Mouse (Mus musculus) liver, postnatal 0 days (tissue): Measurements from ENCODE around the gene Klhl11. TPM values are rescaled to one million over a fixed set of nuclear protein-coding genes. Genes with fewer than 3 reads are reported as not detected.

Source experiments
- ATAC-seq: fragments of 200-750 bp; cut with Nextera tagmentation; 2 replicates; pipeline ENCODE4 v1.8.0; 2017; ENCODE audit warnings: mild to moderate bottlenecking, moderate library complexity
- DNase-seq: peaks from one replicate; pipeline ENCODE4 v3.0.0-alpha.2; 2016
- H3K27ac ChIP-seq: fragments of 300-500 bp; sonication (generic); 2 replicates; pipeline ENCODE4 v1.5.1; 2014; ENCODE audit warnings: antibody characterized with exemption, moderate library complexity, mild to moderate bottlenecking, low read depth
- H3K27me3 ChIP-seq: fragments of 300-500 bp; sonication (generic); 2 replicates; pipeline ENCODE4 v1.6.1; 2014; ENCODE audit warnings: low read length, control low read depth, mixed read lengths; ENCODE audit not compliant: insufficient read depth
- H3K36me3 ChIP-seq: fragments of 300-500 bp; sonication (generic); replicated peaks from 2 replicates; pipeline ENCODE4 v1.6.1; 2014; ENCODE audit warnings: mild to moderate bottlenecking, control low read depth, low read length, moderate library complexity, mixed read lengths; ENCODE audit not compliant: insufficient read depth
- H3K4me1 ChIP-seq: fragments of 300-500 bp; sonication (generic); 2 replicates; pipeline ENCODE4 v1.6.1; 2014; ENCODE audit warnings: antibody characterized with exemption, mild to moderate bottlenecking, control low read depth; ENCODE audit not compliant: insufficient read depth
- H3K4me2 ChIP-seq: fragments of 300-500 bp; sonication (generic); 2 replicates; pipeline ENCODE4 v1.6.1; 2014; ENCODE audit warnings: low read depth, mild to moderate bottlenecking, low read length, moderate library complexity, mixed read lengths
- H3K4me3 ChIP-seq: fragments of 300-500 bp; sonication (generic); 2 replicates; pipeline ENCODE4 v1.5.1; 2014; ENCODE audit warnings: low read depth, low read length
- H3K9ac ChIP-seq: fragments of 300-500 bp; sonication (generic); replicated peaks from 2 replicates; pipeline ENCODE4 v1.6.1; 2014; ENCODE audit warnings: mild to moderate bottlenecking, moderate library complexity
- H3K9me3 ChIP-seq: fragments of 300-500 bp; sonication (generic); 2 replicates; pipeline ENCODE4 v1.6.1; 2016; ENCODE audit warnings: mild to moderate bottlenecking, control low read depth, low read length, mixed read lengths
- CTCF ChIP-seq: sonication (generic); IDR thresholded peaks from 2 replicates; pipeline ENCODE4 v1.5.1; 2016; ENCODE audit warnings: antibody characterized with exemption, low read depth
- EP300 ChIP-seq: IDR thresholded peaks from 2 replicates; pipeline ENCODE4 v1.6.1; 2016; ENCODE audit warnings: antibody characterized with exemption, low read depth, mild to moderate bottlenecking
- WGBS: fragments of 180-500 bp; shearing (Covaris S2); extraction: QIAGEN DNeasy Blood & Tissue Kit; methylation state at CpG from one replicate; pipeline ENCODE4 v1.1.7; 2014; ENCODE audit not compliant: insufficient replicate concordance; 5-methylcytosine and 5-hydroxymethylcytosine counted together
- polyA plus RNA-seq: library from polyadenylated mRNA; unstranded; fragments of >200 nt; fragmentation: Nextera tagmentation; extraction: Ambion mirVana; gene quantifications from 2 replicates; pipeline ENCODE4 v1.2.1, GENCODE M21; 2015

Gene Klhl11
- polyA plus RNA-seq, 1 experiment from 2014 or later, result 0.88 TPM

DNA sequence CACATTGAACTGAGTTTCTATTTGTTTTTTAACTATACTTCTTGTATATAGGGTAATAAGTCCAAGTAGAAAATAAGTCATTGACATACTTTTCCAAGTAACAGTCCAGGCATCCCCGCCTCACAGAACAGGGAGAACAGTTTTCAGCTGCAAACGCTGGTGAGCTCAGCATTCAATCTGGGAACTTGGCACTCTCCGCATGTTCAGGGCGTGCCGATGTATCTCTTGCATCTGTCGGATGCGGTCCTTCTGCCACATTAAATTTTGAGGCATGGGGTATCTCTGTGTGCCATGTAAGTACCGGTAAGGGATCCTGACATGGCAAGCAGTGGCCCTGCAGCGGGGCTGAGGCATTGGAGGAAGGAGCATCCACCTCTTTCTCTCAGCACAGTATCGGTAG, 9.8 kb downstream of the Klhl11 start:
- H3K4me2 ChIP-seq, result no peak overlapping the region
- no peak for TF ChIP-seq EP300
- TF ChIP-seq CTCF, result no peak
- H3K27ac ChIP-seq, result no peak overlapping the region
- ATAC-seq, result no peak
- no peak overlapping the region for H3K9ac ChIP-seq
- H3K36me3 ChIP-seq, result peaks cover 16% of the 10 kb centered on the region
- H3K4me1 ChIP-seq, result no peaks in the 10 kb centered on the region
- DNase-seq, result no peak
- no peak overlapping the region for H3K4me3 ChIP-seq
- WGBS, result 92% methylated on average over 10 of the region's 10 CpGs
- H3K27me3 ChIP-seq, result no peaks in the 10 kb centered on the region
- no peaks in the 10 kb centered on the region for H3K9me3 ChIP-seq

DNA sequence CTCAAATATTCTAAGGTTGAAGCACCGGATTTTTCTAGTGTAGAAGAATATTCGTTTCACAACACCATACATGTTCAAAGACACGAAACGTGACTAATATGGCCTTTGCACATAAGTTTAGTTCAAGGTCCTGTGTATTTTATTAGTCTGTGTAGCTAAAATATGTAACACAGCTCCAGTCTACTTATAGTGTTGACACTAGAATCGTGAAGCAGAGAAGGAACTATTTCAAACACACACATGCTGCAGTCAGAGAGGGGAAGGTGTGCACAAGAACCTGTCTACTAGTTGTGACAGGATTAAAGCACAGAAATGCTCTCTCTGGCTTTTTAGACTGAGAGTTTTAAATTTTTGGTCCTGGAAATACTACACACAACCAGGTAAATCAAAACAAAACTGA, 14.8 kb downstream of the Klhl11 start:
- no peaks in the 10 kb centered on the region for H3K4me1 ChIP-seq
- ATAC-seq, result no peak
- DNase-seq, result no peak
- H3K4me3 ChIP-seq, result no peak overlapping the region
- no peak overlapping the region for H3K9ac ChIP-seq
- TF ChIP-seq CTCF (no peak), EP300 (no peak)
- no peak overlapping the region for H3K4me2 ChIP-seq
- 75% methylated on average over 5 of the region's 5 CpGs for WGBS
- no peaks in the 10 kb centered on the region for H3K9me3 ChIP-seq
- H3K27me3 ChIP-seq, result no peaks in the 10 kb centered on the region
- H3K27ac ChIP-seq, result no peak overlapping the region
- H3K36me3 ChIP-seq, result peaks cover 12% of the 10 kb centered on the region; the same call in 1 of the 2 replicates

DNA sequence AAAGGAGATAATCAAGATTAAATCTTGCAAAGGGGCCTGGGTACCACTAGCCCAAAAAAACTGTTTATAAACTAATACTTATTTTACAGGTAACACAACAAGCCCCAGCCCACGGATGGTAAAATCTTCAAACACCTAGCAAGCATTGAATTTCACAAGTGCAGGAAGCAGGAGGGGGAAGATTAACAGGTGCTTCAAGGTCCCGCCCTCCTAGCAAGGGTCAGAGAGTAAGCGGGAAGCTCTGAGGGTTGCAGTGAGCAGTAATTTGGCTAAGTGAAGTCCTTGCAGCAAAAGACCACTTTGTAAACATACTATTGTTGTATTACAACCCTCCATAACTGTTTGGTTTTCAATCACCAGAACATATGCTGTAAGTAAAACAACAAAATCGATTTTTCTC, 15.3 kb downstream of the Klhl11 start:
- WGBS, result 78% methylated on average over 4 of the region's 4 CpGs
- ATAC-seq, result no peak

DNA sequence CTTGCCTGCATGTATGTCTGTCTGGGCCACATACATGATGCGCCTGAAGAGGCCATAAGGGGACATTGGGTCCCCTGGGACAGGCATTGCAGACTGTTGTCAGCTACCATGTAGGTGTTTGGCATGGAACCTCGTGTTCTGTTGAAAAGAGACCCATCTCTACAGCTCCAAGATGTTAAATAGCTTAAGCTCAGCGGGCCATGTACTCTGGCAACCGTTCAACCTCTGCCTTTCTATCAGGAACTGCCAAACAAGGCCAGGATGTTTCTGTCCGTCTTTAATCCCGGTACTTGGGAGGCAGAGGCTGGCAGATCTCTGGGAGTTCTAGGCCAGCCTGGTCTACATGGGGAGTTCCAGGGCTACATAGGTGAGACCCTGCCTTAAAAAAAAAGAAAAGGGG, 29.9 kb downstream of the Klhl11 start:
- 81% methylated on average over 6 of the region's 6 CpGs for WGBS
- no peak for TF ChIP-seq CTCF
- Histone ChIP-seq H3K4me1 (peaks cover 12% of the 10 kb centered on the region), H3K4me3 (no peak overlapping the region), H3K36me3 (no peaks in the 10 kb centered on the region), H3K9ac (no peak overlapping the region), H3K27ac (no peak overlapping the region), H3K4me2 (no peak overlapping the region), H3K9me3 (no peaks in the 10 kb centered on the region), H3K27me3 (no peaks in the 10 kb centered on the region)
- DNase-seq (no peak), ATAC-seq (no peak)

More for the DNA sequence above, 15.3 kb downstream of the Klhl11 start:
- H3K36me3 ChIP-seq, result peaks cover 11% of the 10 kb centered on the region; the same call in 1 of the 2 replicates
- H3K4me3 ChIP-seq, result no peak overlapping the region
- no peaks in the 10 kb centered on the region for H3K9me3 ChIP-seq
- DNase-seq, result no peak
- H3K4me2 ChIP-seq, result no peak overlapping the region
- H3K4me1 ChIP-seq, result no peaks in the 10 kb centered on the region
- no peak overlapping the region for H3K9ac ChIP-seq
- TF ChIP-seq EP300 (no peak), CTCF (no peak)
- H3K27me3 ChIP-seq, result no peaks in the 10 kb centered on the region
- H3K27ac ChIP-seq, result no peak overlapping the region

DNA sequence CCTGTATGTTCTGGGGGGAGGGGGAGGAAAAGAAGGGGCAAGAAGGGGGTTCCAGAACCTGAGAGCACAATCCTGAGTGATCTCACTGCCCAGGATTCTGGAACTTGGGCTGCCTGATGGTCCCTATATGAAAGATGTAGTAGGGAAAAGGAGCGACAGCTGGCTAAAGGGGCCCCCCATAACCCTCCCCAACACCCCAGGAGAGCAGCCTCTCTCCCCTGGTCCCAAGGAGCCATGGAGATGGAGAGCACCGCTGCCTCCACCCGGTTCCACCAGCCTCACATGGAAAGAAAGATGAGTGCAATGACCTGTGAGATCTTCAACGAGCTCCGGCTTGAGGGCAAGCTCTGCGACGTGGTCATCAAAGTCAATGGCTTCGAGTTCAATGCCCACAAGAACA, 30.7 kb downstream of the Klhl11 start, which contains the start of the genes Nt5c3b and Klhl10:
Gene Nt5c3b (minus strand): TSS at position 12 of the 400 bp plus-strand sequence.
Gene Klhl10 (plus strand): TSS at position 121 of the 400 bp plus-strand sequence.
- WGBS, result 77% methylated on average over 8 of the region's 8 CpGs
- TF ChIP-seq EP300, result no peak
- peak within 1 kb of the TSS; percentile 67 for H3K9ac ChIP-seq
- no peaks in the 10 kb centered on the region for H3K36me3 ChIP-seq
- no peaks in the 10 kb centered on the region for H3K9me3 ChIP-seq
- H3K27me3 ChIP-seq, result no peaks in the 10 kb centered on the region
- ATAC-seq (no peak), DNase-seq (no peak)
- peak within 1 kb of the TSS; percentile 90 for H3K4me2 ChIP-seq
- H3K4me3 ChIP-seq, result peak within 1 kb of the TSS; percentile 62
- H3K4me1 ChIP-seq, result peaks cover 12% of the 10 kb centered on the region
- no peak within 1 kb of the TSS for H3K27ac ChIP-seq

DNA sequence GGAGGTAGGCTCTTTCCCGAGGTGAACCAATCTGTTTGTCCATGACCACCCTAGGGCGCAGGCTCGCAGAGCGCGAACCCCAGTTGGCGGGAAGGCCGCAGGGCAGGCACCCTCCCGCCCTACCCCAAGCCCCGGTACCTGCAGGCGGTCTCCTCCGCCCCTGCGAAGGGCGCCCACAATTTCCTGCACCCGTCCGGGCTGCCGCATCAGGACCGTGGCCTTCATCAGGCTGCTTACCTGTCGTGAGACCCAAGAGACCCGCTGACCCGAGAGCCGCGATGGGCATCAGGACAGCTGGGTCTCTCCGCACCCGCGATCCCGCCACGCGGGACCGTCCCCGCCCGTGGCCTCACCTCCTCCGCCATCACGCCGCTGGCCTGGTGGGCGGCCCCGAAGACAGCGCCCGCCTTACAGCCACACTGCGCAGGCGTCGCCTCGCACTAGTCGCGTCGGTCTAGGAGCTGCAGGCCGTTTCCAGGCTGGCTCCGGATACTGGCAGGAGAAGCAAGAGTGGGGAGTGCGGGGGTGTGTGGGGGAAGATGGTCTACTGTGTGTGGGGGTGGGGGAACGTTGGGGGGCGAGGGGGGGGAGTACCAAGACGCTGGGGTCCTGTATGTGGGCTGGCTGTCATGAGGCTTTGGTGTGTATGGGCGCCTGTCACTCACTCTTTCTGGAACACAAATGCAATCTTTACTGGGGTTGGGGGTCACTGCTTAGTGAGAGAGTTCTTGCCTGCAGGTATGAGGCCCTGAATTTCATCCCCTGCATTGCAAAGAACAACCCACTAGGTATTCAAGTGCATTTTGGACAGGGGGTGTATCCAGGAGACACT, 31.6 kb downstream of the Klhl11 start:
- peak overlapping the region; percentile 90 for H3K4me2 ChIP-seq
- ATAC-seq (peak; percentile 95), DNase-seq (peak; percentile 83)
- H3K9me3 ChIP-seq, result no peaks in the 10 kb centered on the region
- H3K4me3 ChIP-seq, result peak overlapping the region; percentile 62
- no peak for TF ChIP-seq EP300
- TF ChIP-seq CTCF, result no peak
- 1% methylated on average over 52 of the region's 52 CpGs for WGBS
- H3K27me3 ChIP-seq, result no peaks in the 10 kb centered on the region
- H3K27ac ChIP-seq, result no peak overlapping the region
- peaks cover 12% of the 10 kb centered on the region for H3K4me1 ChIP-seq
- H3K9ac ChIP-seq, result peak overlapping the region; percentile 67
- no peaks in the 10 kb centered on the region for H3K36me3 ChIP-seq
